Mouse (Mus musculus) olfactory bulb, adult 2 months (tissue): Measurements from ENCODE around the gene Galk1.
"Not testable (repeated sequence)": the region's sequence is repeated elsewhere in the genome, so short reads cannot be mapped to it uniquely, and the experiment has no call there.

Experiments used
- CTCF ChIP-seq: fragments of 200-500 bp; IDR thresholded peaks from 2 replicates; pipeline ENCODE4 v1.5.1; 2012; ENCODE audit warnings: low read depth, mild to moderate bottlenecking, low read length, moderate library complexity; ENCODE audit not compliant: insufficient read depth
- POLR2A ChIP-seq: fragments of 200-500 bp; IDR thresholded peaks from 2 replicates; pipeline ENCODE4 v1.6.1; 2012; ENCODE audit warnings: mild to moderate bottlenecking, low read depth, low read length, moderate library complexity; ENCODE audit not compliant: insufficient read depth

- not testable (repeated sequence) for TF ChIP-seq CTCF, POLR2A
These were observed 6.3 kb upstream of the Galk1 start for GRCm38 (mm10) chr11:116018867-116019266.
